Mouse (Mus musculus) embryonic fibroblast, embryonic 13.5 days (primary cell): ENCODE measurements around the gene Foxk1.

Source experiments
- CTCF ChIP-seq: IDR thresholded peaks from 2 replicates; pipeline ENCODE4 v1.5.1; 2011; ENCODE audit warnings: mild to moderate bottlenecking, control low read depth, low read length, moderate library complexity, borderline replicate concordance; ENCODE audit not compliant: insufficient read depth
- POLR2A ChIP-seq: IDR thresholded peaks from 2 replicates; pipeline ENCODE4 v1.6.1; 2011; ENCODE audit warnings: low read depth, mild to moderate bottlenecking, control low read depth, low read length, moderate library complexity

GRCm38 (mm10) chr5:142428691-142429090 lies 27.4 kb downstream of the Foxk1 start:
- no peak for TF ChIP-seq POLR2A
- no peak for TF ChIP-seq CTCF
